Mouse (Mus musculus) effector memory CD4-positive, alpha-beta T cell, adult 7 months (primary cell): ENCODE measurements around the gene Nfkbil1. TPM values are rescaled to one million over a fixed set of nuclear protein-coding genes. Genes with fewer than 3 reads are reported as not detected.

Experiments used
- polyA plus RNA-seq: library from polyadenylated mRNA; unstranded; fragments of 100-300 nt; shearing (Covaris generic); gene quantifications from one replicate; pipeline ENCODE4 v1.2.1, GENCODE M21; 2017

The Nfkbil1 gene
- polyA plus RNA-seq, result 15.0 TPM

DNA sequence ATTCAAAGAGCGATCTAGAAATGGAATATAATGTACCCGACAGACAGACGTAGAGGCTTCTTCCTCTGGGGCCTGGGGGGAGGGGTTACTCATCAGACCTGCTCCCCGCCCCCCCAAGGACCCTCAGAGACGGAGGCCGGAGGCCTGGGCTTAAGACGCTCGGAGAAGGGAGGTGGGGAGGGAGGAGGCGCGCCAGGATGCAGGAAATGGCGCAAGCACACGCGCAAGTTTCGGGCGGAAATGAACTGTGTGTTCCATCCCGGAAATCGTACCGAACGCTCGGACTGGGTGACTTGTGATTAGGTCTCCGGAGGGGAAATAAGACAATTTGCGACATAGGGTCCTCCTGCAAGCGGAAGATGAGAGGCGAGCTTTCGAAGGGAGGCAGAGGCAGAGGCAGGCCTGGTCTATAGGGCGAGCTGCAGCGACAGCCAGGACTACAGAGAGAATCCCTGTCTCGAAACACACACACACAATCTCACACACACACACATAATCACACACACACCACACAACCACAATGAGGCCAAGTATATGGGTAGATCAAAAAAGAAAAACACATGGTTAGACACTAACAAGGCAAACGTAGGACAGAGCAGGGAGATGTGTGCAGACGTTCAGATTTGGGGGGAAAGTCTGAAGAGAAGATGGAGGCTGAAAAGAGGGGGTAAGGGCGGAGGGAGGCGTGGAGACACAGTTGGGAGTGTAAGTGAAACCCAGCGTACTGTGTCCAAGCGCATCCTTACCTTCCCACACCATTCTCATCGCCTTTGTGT lies at the start of gene Nfkbil1:
Gene Nfkbil1, minus strand, starts transcription at position 179 of the 776 bp plus-strand sequence.

DNA sequence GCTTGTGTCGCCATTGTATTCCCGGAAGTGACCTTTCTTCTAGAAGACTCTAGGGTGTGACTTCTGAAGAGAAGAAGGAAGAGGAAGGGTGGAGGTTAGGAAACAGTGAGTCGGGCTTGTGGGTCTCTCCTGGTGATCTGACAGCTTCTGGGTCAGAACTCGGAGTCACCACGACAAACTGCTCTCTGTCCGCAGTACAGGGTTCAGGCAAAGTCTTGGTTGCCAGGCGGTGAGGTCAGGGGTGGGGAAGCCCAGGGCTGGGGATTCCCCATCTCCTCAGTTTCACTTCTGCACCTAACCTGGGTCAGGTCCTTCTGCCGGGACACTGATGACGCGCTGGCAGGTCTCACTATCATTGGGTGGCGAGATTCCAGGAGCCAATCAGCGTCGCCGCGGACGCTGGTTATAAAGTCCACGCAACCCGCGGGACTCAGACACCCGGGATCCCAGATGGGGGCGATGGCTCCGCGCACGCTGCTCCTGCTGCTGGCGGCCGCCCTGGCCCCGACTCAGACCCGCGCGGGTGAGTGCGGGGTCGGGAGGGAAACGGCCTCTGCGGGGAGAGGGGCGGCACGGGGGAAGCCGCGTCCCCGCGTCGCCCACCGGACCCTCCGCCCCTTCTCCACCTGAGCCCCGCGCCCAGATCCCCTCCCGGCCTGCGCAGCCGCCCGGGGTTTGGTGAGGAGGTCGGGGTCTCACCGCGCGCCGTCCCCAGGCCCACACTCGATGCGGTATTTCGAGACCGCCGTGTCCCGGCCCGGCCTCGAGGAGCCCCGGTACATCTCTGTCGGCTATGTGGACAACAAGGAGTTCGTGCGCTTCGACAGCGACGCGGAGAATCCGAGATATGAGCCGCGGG lies 27.3 kb upstream of the Nfkbil1 start, which contains the start of gene H2-D1:
Gene H2-D1, plus strand, starts transcription at position 67 of the 859 bp plus-strand sequence.

DNA sequence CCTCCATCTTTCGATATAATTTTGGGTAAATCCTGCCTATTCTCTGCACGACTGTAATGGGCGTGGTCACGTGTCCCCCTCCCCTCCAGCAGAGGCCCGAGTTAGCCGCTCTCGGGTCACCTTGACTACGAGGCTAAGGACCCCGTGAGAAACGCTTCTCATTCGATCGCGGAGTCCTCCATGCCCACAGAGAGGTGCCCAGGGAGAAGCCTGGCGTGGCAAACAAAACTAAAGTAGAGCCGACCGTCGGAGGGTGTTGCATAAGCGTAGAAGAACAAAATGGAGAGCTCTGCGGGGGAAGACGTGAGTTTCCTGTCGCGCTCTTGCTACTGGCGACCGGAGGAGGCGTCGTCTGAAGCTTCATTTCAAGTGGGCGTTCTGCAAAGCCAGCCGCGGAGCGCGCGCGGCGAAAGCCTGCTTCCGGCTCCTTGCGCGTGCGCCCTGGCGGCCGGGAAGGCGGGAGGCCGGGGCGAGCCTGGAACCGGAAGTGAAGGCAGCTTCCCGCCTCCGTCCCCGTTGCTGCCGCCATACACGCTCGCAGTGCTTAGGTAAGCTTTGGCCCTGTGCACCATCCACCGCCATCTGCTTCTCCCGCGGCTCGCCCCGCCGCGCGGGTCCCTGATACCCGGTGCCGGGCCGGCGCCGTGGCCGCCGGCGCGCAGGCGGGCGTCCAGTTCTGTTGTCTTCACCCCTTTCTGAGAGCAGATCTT lies 5.9 kb upstream of the Nfkbil1 start, which contains the start of gene Ddx39b:
Gene Ddx39b, plus strand, starts transcription at position 442 of the 710 bp plus-strand sequence.

DNA sequence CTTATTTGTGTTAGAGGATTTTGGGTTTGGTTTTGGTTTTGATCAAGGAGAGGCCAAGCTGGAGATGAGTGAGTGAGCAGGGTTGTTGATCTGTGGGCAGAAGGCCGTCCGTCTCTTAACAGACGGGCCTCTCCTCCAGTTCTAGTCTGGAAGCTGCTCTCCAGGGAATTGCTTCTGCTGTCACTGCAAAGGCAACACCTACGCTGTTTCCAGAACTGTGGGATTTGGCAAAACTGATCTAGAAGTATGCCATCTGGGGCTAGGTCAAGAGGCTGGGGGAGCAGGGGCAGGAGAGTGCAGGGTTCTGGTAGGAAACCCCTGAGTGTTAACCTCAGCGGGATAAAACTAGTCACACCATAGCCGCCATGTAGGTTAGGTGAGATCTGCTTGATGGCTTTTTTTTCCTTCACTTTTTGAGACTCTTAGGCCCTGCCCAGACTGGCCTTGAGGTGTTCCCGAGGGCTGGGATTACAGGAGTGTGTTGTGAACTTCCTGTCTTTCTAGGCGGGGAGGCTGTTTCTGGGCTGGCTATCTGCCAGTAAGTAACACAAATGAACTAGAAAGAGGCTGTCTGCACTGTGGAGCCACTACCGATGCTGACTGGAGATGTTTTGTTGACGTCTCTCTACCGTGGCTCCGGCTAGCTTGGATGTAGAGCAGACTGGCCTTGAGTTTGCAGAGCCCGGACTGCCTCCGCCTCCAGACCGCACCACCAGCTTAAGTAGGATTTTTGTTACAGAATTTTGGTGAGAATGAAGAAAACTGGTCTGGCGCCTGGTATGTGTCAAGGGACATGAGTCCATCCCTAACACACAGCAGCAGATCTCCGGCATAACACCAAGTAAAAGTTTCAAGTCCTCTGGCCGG lies 2.2 kb downstream of the Nfkbil1 start, which contains the start of gene Atp6v1g2:
Gene Atp6v1g2, plus strand, starts transcription at position 547 of the 867 bp plus-strand sequence.

DNA sequence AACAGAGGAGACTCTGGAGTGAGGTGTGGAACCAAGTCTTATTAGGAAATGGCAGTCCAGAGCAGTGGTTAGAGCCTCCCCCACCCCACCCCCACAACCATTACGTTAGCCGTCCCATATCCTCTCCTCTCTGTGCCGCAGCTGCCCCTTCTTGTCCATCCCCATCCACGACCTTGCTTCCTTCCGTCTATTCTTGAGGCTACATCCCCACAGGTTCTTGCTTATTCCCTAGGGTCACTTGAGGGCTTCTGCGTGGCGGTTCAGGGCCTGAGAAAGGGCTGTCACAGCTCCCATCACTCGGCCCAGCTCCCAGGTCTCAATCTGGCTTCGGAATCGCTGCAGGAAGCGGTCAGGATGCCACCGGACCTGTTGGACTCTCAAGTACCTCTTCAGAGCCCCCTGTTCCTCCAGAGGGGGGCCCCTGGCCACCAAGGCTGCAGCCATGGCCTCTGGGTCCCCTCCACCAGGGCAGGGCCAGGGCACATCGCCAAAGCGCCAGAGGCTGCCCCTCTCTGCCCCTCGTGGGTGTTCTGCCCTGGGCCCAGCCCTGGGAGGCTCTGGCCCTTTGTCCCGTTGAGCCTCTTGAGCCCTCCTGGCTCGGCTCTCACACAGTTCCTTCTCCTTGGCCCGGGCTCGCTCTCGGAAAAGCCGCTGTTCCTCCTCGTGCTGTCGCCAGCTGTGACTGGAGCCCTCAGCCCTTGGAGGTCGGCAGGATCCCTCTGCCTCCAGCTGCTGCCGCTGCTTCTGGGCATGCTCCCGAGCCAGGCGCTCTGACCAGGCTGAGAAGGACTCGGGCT lies 15.2 kb downstream of the Nfkbil1 start, which contains the start of gene Gm16181:
Gene Gm16181, plus strand, starts transcription at position 679 of the 797 bp plus-strand sequence.

DNA sequence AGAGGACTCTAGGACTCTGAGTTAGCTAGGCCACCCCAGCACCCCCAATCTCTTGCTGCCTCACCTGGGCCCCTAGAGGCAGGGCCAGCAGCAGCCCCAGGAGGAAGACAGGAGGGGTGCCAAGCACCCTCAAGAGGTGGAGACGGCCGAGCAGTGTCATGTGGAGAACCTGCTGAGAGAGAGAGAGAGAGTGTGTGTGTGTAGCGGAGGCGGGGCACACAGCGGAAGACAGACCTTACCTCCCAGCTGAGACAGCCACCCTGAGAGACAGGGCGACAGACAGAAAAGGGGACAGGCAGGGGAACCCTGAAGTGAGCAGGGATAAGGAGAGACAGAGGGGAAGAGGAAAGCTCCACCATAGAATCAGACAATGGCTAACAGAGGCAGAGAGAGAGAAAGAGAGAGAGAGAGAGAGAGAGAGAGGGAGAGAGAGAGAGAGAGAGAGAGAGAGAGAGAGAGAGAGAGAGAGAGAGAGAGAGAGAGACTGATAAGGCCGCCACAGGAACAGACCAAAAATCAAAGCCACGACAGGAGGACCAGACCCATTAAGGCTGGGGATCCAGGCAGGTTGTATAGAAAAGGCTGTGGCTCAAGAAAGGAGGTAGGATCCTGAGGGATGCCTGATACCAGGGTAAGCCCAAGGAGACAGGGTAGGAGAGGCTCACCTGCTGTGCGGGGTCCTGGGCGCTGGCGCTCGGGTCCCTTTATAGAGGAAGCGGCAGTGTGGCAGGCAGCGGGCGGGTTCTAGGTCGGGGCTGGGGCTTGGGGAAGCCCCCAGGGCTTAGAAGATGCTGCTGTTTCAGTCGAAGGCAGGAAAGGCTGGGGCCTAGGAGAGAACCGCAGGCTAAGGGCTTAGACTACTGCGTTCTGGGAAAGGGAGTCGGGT lies 30.9 kb downstream of the Nfkbil1 start, which contains the start of gene Lta:
Gene Lta, minus strand, starts transcription at position 858 of the 886 bp plus-strand sequence.

DNA sequence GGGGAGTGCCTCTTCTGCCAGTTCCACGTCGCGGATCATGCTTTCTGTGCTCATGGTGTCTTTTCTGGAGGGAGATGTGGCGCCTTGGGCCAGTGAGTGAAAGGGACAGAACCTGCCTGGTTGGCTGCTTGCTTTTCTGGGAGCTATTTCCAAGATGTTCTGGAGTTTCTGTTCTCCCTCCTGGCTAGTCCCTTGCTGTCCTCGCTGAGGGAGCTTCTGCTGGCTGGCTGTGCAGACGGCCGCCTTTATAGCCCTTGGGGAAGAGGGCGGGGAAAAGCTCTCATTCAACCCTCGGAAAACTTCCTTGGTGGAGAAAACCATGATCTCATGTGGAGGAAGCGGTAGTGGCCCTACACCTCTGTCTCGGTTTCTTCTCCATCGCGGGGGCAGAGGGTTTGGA lies 33.8 kb downstream of the Nfkbil1 start, which contains the start of gene Tnf:
Gene Tnf, minus strand, starts transcription at position 221 of the 400 bp plus-strand sequence.

DNA sequence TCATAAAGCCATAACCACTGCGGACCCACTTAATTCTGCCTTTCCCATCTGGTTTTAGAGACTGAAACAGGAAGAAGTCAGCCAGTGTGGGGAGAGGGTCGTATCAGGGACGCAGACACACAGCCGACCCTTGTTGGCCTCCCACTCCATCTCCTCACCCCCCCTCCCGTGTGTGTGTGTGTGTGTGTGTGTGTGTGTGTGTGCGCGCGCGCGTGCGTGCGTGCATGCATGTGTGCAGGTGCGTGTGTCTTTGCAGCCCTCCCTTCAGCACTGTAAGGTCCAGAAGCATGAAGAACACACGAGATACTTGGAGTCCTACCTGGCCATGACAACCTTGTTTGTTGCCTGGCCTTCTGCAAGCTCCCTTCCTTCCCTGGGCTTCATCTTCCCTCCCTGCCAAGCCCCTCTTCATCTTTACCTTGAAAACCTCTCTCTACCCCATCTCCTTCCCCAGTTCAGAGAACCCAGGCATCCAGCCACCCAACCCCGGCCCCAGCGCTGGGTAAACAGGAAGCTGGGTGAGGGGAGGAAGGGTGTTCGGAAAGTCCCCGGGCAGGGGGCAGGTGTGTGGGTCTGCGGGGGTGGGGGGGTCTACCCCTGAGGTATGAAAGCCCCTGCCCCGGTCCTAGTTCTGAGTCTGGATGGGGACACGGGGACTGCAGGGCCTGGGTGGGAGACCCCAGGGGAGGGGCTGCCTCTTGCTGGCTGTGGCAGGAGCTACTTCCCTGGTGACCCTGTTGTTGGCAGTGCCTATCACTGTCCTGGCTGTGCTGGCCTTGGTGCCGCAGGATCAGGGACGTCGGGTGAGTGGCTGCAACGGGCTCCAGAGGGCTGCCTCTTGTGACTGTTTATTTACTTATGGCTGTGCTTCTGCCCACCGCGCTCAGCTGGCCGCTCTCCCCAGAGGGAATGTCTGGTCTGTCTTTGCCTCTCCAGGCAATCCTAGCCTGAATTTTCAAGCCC lies 41.4 kb downstream of the Nfkbil1 start, which contains the start of gene Ltb:
Gene Ltb, plus strand, starts transcription at position 559 of the 963 bp plus-strand sequence.

DNA sequence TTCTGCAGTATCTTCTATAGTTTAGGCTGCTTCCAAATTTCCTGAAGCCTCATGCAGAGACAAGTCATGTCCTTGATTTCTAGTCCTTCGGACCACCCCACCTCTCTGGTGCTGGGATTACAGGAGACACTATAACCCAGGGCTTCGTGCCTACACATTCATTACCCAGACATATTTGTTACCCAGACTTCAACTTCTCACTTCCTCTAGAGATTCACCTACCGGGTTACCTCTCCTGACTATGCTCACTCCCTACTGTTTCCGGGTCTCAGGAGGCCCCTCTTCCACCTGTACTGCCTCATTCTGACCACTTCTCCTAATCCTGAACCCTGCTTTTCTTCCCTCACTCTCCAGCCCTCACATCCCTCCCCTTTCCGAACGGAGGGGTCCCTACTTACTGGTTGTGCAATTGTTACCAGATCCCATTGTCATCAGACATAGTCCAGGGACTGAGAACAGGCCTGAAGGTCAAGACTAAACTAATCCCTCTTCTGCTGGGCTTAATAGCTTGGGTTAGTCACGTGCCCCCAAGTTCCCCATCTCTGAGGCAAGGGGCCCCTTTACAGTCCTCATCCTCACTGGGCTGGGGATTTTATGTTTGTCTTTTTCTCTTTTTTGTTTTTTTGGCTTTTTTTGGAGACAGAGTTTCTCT lies 47.5 kb downstream of the Nfkbil1 start, which contains the start of gene Lst1:
Gene Lst1, minus strand, starts transcription at position 481 of the 652 bp plus-strand sequence.

DNA sequence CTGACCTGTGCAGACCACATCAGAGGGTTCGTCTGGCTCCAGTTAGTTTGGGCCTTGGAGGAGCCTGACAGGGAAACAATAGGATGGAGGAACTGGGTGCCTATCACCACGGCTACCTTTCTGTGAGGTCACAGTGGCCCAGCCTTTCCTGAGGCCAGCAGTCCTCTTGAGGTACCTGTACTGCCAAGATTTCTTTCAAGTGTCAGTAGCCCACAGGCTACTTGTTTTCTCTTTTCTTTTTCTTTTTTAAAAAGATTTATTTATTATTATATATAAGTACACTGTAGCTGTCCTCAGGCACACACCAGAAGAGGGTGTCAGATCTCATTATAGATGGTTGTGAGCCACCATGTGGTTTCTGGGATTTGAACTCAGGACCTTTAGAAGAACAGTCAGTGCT lies 59.6 kb downstream of the Nfkbil1 start, which contains the start of gene Aif1:
Gene Aif1, minus strand, starts transcription at position 101 of the 400 bp plus-strand sequence.

Other genes with a start within 250 kb of the Nfkbil1 start
- 214 TPM for gene Vars, start 234.8 kb downstream of the Nfkbil1 start, polyA plus RNA-seq
- gene Vwa7, start 219.2 kb downstream of the Nfkbil1 start, polyA plus RNA-seq, result 0.37 TPM
- not detected for gene Sapcd1, start 207.8 kb downstream of the Nfkbil1 start, polyA plus RNA-seq
- 2.2 TPM for gene Msh5, start 189.0 kb downstream of the Nfkbil1 start, polyA plus RNA-seq
- gene Clic1, start 185.8 kb downstream of the Nfkbil1 start, polyA plus RNA-seq, result 334 TPM
- gene Ddah2, start 176.8 kb downstream of the Nfkbil1 start, polyA plus RNA-seq, result 0.85 TPM
- not detected for gene Ly6g6c, start 170.4 kb downstream of the Nfkbil1 start, polyA plus RNA-seq
- not detected for gene Mpig6b, start 169.6 kb downstream of the Nfkbil1 start, polyA plus RNA-seq
- gene Ly6g6e, start 158.9 kb downstream of the Nfkbil1 start, polyA plus RNA-seq, result not detected
- not detected for gene Ly6g6d, start 157.7 kb downstream of the Nfkbil1 start, polyA plus RNA-seq
- not detected for gene Ly6g6f, start 150.2 kb downstream of the Nfkbil1 start, polyA plus RNA-seq
- gene Abhd16a, start 146.5 kb downstream of the Nfkbil1 start, polyA plus RNA-seq, result 79.3 TPM
- not detected for gene Ly6g5c, start 127.5 kb downstream of the Nfkbil1 start, polyA plus RNA-seq
- gene Ly6g5b, start 120.4 kb downstream of the Nfkbil1 start, polyA plus RNA-seq, result 1.8 TPM
- 65.3 TPM for gene Gpank1, start 114.3 kb downstream of the Nfkbil1 start, polyA plus RNA-seq
- gene Csnk2b, start 113.7 kb downstream of the Nfkbil1 start, polyA plus RNA-seq, result 223 TPM
- gene D17H6S53E, start 109.4 kb downstream of the Nfkbil1 start, polyA plus RNA-seq, result 1.7 TPM
- not detected for gene Apom, start 103.7 kb downstream of the Nfkbil1 start, polyA plus RNA-seq
- 56.5 TPM for gene Bag6, start 100.6 kb downstream of the Nfkbil1 start, polyA plus RNA-seq
- 24.5 TPM for gene Prrc2a, start 70.9 kb downstream of the Nfkbil1 start, polyA plus RNA-seq
- not detected for gene Aif1, start 59.7 kb downstream of the Nfkbil1 start, polyA plus RNA-seq
- 4.4 TPM for gene Lst1, start 47.4 kb downstream of the Nfkbil1 start, polyA plus RNA-seq
- gene Ltb, start 41.4 kb downstream of the Nfkbil1 start, polyA plus RNA-seq, result 1,113 TPM
- 156 TPM for gene Tnf, start 33.8 kb downstream of the Nfkbil1 start, polyA plus RNA-seq
- gene Lta, start 30.4 kb downstream of the Nfkbil1 start, polyA plus RNA-seq, result 55.4 TPM
- gene Gm16181, start 15.0 kb downstream of the Nfkbil1 start, polyA plus RNA-seq, result not detected
- gene Atp6v1g2, start 2.1 kb downstream of the Nfkbil1 start, polyA plus RNA-seq, result 4.8 TPM
- gene Ddx39b, start 6.0 kb upstream of the Nfkbil1 start, polyA plus RNA-seq, result 149 TPM
- 6,702 TPM for gene H2-D1, start 26.9 kb upstream of the Nfkbil1 start, polyA plus RNA-seq
- 0.89 TPM for gene H2-Q1, start 84.6 kb upstream of the Nfkbil1 start, polyA plus RNA-seq
- 19.2 TPM for gene H2-Q2, start 106.5 kb upstream of the Nfkbil1 start, polyA plus RNA-seq
- 42.4 TPM for gene H2-Q4, start 143.8 kb upstream of the Nfkbil1 start, polyA plus RNA-seq
- 1,228 TPM for gene H2-Q6, start 189.1 kb upstream of the Nfkbil1 start, polyA plus RNA-seq
- gene H2-Q7, start 203.4 kb upstream of the Nfkbil1 start, polyA plus RNA-seq, result 3,053 TPM
- 189 TPM for gene H2-Q10, start 234.3 kb upstream of the Nfkbil1 start, polyA plus RNA-seq